Mouse (Mus musculus): ENCODE data around the gene Cyld. TPM values are rescaled to one million over a fixed set of nuclear protein-coding genes. Genes with fewer than 3 reads are reported as not detected.
"Not testable (repeated sequence)": the region's sequence is repeated elsewhere in the genome, so short reads cannot be mapped to it uniquely, and the experiment has no call there.

Cyld gene
- polyA plus RNA-seq, 1 experiment: 19.4 TPM

DNA sequence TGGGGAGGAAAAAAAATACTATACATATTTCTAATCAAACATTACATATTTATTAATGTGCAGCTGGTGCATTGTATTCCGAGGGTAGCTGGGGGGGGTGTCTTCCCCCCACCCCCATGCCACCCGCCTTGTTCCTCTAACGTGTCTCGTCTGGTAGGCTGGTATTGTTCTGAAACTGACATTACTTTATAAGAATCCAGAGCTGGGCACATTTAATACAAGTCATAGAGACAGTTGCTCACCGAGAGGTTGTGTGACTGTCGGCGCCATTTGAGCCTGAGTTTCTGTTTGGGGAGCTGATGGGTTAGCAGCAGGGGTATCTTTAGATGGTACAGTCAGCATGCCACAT lies 78.4 kb downstream of the Cyld start:
- H3K4me3 ChIP-seq (ENCODE audit: control insufficient read depth, insufficient read depth, low read length): no peak overlapping the region
- DNase-seq: no peak
- no peak overlapping the region for H3K27ac ChIP-seq (ENCODE audit: control insufficient read depth, insufficient read depth, low read length)
- H3K4me1 ChIP-seq (replicated peaks; ENCODE audit: control insufficient read depth, insufficient read depth, low read length): no peaks in the 10 kb centered on the region
- TF ChIP-seq CTCF (IDR thresholded peaks at IDR 0.05; ENCODE audit: borderline replicate concordance, control insufficient read depth, extremely low read depth, insufficient read depth, low read length, poor library complexity) (no peak), POLR2A (IDR thresholded peaks at IDR 0.05; ENCODE audit: control insufficient read depth, extremely low read depth, insufficient read depth, low read length, poor library complexity) (no peak)
- no peaks in the 10 kb centered on the region for H3K27me3 ChIP-seq (ENCODE audit: control insufficient read depth, insufficient read depth, low read length)
- WGBS: 93% methylated on average over 7 of the region's 7 CpGs
- H3K36me3 ChIP-seq (ENCODE audit: control insufficient read depth, insufficient read depth, low read length): no peaks in the 10 kb centered on the region

DNA sequence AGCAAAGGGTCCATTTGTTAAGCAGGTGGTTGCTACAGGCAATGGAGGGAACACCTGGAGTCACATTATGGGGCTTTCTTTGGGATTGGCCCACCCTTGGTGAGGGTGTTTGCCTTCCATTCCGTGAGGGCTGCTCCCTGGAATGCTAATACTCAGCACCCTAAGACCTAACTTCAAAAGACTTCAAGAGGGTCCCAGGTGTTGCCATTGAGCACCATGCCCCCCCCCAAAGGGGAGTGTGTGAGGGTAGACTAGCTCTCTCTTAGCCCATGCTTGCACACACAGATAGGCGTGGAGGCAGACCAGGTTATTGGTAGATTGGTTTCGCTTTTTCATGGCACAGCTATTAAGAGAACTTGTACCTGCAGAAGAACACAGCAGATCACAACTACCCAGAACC lies 83.3 kb downstream of the Cyld start:
- TF ChIP-seq POLR2A (IDR thresholded peaks at IDR 0.05; ENCODE audit: control insufficient read depth, extremely low read depth, insufficient read depth, low read length, poor library complexity) (no peak), CTCF (IDR thresholded peaks at IDR 0.05; ENCODE audit: borderline replicate concordance, control insufficient read depth, extremely low read depth, insufficient read depth, low read length, poor library complexity) (no peak)
- 94% methylated on average over 3 of the region's 3 CpGs for WGBS
- Histone ChIP-seq H3K27me3 (ENCODE audit: control insufficient read depth, insufficient read depth, low read length) (no peaks in the 10 kb centered on the region), H3K4me3 (ENCODE audit: control insufficient read depth, insufficient read depth, low read length) (no peak overlapping the region), H3K27ac (ENCODE audit: control insufficient read depth, insufficient read depth, low read length) (no peak overlapping the region), H3K4me1 (replicated peaks; ENCODE audit: control insufficient read depth, insufficient read depth, low read length) (no peaks in the 10 kb centered on the region), H3K36me3 (ENCODE audit: control insufficient read depth, insufficient read depth, low read length) (no peaks in the 10 kb centered on the region)
- no peak for DNase-seq

DNA sequence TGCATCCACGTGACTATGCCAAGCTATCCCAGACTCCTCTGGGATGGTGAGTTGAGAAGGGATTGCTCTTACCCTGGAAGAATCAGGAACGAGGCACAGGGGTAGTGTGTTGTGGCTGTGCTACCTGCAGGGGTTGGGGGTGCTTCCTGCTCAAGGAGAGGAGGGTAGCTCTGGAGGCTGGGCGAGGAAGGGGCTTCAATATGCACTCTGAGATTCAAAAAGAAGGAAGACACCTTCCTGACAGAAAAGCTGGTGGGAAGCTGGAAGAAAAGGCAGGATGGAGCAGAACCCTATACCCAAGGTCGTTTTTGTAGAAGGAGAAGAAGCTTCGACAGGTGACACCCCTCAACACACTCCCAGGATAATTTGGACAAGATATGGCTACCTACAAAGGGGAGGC lies 84.5 kb downstream of the Cyld start:
- H3K27me3 ChIP-seq (ENCODE audit: control insufficient read depth, insufficient read depth, low read length): no peaks in the 10 kb centered on the region
- H3K4me3 ChIP-seq (ENCODE audit: control insufficient read depth, insufficient read depth, low read length): no peak overlapping the region
- 85% methylated on average over 5 of the region's 5 CpGs for WGBS
- no peaks in the 10 kb centered on the region for H3K4me1 ChIP-seq (replicated peaks; ENCODE audit: control insufficient read depth, insufficient read depth, low read length)
- no peaks in the 10 kb centered on the region for H3K36me3 ChIP-seq (ENCODE audit: control insufficient read depth, insufficient read depth, low read length)
- no peak for TF ChIP-seq POLR2A (IDR thresholded peaks at IDR 0.05; ENCODE audit: control insufficient read depth, extremely low read depth, insufficient read depth, low read length, poor library complexity)
- TF ChIP-seq CTCF (IDR thresholded peaks at IDR 0.05; ENCODE audit: borderline replicate concordance, control insufficient read depth, extremely low read depth, insufficient read depth, low read length, poor library complexity): no peak
- DNase-seq: no peak
- H3K27ac ChIP-seq (ENCODE audit: control insufficient read depth, insufficient read depth, low read length): no peak overlapping the region

DNA sequence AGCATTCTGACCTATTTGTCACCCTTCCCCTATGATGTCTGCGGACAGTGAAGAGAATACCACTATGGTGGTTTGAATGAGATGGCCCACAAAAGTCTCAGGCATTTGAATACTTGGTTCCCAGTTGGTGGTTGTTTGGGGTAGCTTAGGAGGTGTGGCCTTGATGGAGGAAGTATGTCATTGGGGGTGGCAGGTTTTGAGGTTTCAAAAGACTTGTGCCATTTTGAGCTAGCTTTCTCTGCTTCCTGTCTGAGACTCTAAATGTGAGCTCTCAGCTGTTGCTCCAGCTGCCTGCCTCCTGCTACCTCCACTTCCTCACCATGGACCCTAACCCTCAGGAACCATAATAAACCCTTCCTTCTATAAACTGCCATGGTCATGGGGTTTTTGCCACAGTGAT lies 86.9 kb downstream of the Cyld start:
- Histone ChIP-seq H3K36me3 (ENCODE audit: control insufficient read depth, insufficient read depth, low read length) (no peaks in the 10 kb centered on the region), H3K4me1 (replicated peaks; ENCODE audit: control insufficient read depth, insufficient read depth, low read length) (no peaks in the 10 kb centered on the region), H3K27me3 (ENCODE audit: control insufficient read depth, insufficient read depth, low read length) (no peaks in the 10 kb centered on the region), H3K27ac (ENCODE audit: control insufficient read depth, insufficient read depth, low read length) (no peak overlapping the region), H3K4me3 (ENCODE audit: control insufficient read depth, insufficient read depth, low read length) (no peak overlapping the region)
- TF ChIP-seq CTCF (IDR thresholded peaks at IDR 0.05; ENCODE audit: borderline replicate concordance, control insufficient read depth, extremely low read depth, insufficient read depth, low read length, poor library complexity) (no peak), POLR2A (IDR thresholded peaks at IDR 0.05; ENCODE audit: control insufficient read depth, extremely low read depth, insufficient read depth, low read length, poor library complexity) (no peak)
- 51% methylated on average over 1 of the region's 1 CpGs for WGBS
- DNase-seq: no peak

DNA sequence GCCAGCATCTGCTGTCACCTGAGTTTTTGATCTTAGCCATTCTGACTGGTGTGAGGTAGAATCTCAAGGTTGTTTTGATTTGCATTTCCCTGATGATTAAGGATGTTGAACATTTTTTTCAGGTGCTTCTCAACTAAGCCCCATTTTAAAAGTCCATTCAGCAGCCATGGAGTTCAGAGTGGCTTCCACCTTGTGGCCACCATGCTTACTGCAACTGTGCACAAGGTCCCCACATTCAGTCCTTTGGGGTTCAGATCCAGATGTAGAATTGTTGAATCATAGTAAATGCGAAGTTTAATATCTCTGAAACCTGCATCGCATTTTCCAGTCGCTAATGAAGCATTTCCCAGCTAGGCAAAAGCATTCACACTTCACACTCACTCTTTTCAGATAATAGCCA lies 91.5 kb downstream of the Cyld start:
- H3K4me3 ChIP-seq (ENCODE audit: control insufficient read depth, insufficient read depth, low read length); H3K27ac ChIP-seq (ENCODE audit: control insufficient read depth, insufficient read depth, low read length): not testable (repeated sequence)
- 80% methylated on average over 3 of the region's 3 CpGs for WGBS

DNA sequence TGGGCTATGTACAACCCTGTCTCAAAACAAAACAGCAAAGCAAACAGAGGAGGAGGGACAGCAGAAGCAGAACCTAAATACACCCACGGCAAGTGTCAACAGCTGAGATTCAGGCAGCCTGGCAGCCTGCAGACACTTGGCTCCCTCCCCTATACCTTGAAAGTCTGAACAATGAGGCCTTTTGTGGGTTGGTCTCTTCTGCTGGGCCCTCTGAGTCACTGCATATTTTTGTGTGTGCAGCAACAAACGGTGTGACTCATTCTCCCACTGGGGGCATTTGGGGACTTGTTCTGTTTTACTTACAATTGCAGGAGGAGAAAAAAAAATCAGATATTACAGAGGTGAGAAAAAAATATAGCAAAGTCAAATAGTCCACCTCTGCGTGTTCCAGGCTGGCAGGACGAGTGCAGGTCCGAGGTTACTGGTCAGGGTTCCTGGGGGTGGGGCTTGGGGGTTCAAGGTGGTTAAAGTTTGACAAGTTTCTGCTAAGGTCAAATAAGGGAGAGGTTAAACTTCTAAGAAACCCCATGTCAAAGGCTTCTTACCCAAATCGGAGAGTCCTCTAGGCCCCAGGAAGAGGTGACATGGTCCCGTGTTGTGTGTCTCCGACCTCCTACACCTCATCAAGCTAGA lies 96.0 kb downstream of the Cyld start:
- 80% methylated on average over 8 of the region's 8 CpGs for WGBS
- Histone ChIP-seq H3K4me1 (replicated peaks; ENCODE audit: control insufficient read depth, insufficient read depth, low read length) (no peaks in the 10 kb centered on the region), H3K36me3 (ENCODE audit: control insufficient read depth, insufficient read depth, low read length) (no peaks in the 10 kb centered on the region), H3K27ac (ENCODE audit: control insufficient read depth, insufficient read depth, low read length) (no peak overlapping the region), H3K4me3 (ENCODE audit: control insufficient read depth, insufficient read depth, low read length) (no peak overlapping the region), H3K27me3 (ENCODE audit: control insufficient read depth, insufficient read depth, low read length) (no peaks in the 10 kb centered on the region)
- TF ChIP-seq CTCF (IDR thresholded peaks at IDR 0.05; ENCODE audit: borderline replicate concordance, control insufficient read depth, extremely low read depth, insufficient read depth, low read length, poor library complexity): no peak
- no peak for TF ChIP-seq POLR2A (IDR thresholded peaks at IDR 0.05; ENCODE audit: control insufficient read depth, extremely low read depth, insufficient read depth, low read length, poor library complexity)
- DNase-seq: no peak

More for the DNA sequence above, 91.5 kb downstream of the Cyld start:
- not testable (repeated sequence) for H3K36me3 ChIP-seq (ENCODE audit: control insufficient read depth, insufficient read depth, low read length); DNase-seq; H3K4me1 ChIP-seq (replicated peaks; ENCODE audit: control insufficient read depth, insufficient read depth, low read length); H3K27me3 ChIP-seq (ENCODE audit: control insufficient read depth, insufficient read depth, low read length)

DNA sequence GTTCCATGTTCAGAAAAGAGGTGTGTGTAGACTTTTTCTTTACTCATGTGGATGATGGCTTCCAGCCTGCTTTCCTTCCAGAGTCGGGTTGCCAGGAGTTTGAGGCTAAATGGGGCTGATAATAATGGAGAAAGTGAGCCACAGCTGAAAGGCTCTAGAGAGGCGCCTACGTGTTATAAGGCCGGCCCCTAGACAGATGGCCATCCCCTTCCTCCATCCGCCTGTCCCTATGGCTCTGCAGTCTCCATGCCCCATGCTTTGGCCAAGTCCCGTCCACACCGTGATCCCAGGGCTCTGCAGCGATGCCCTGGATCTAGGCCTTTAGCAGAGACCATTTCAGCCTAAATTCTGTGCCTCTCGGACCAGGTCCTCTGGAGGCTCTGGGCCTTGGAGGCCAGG lies 96.5 kb downstream of the Cyld start:
- TF ChIP-seq POLR2A (IDR thresholded peaks at IDR 0.05; ENCODE audit: control insufficient read depth, extremely low read depth, insufficient read depth, low read length, poor library complexity) (no peak), CTCF (IDR thresholded peaks at IDR 0.05; ENCODE audit: borderline replicate concordance, control insufficient read depth, extremely low read depth, insufficient read depth, low read length, poor library complexity) (no peak)
- Histone ChIP-seq H3K36me3 (ENCODE audit: control insufficient read depth, insufficient read depth, low read length) (no peaks in the 10 kb centered on the region), H3K27me3 (ENCODE audit: control insufficient read depth, insufficient read depth, low read length) (no peaks in the 10 kb centered on the region), H3K4me1 (replicated peaks; ENCODE audit: control insufficient read depth, insufficient read depth, low read length) (no peaks in the 10 kb centered on the region), H3K27ac (ENCODE audit: control insufficient read depth, insufficient read depth, low read length) (no peak overlapping the region), H3K4me3 (ENCODE audit: control insufficient read depth, insufficient read depth, low read length) (no peak overlapping the region)
- 93% methylated on average over 9 of the region's 9 CpGs for WGBS
- DNase-seq: no peak

Measured in thymus, adult 2 months (tissue).